Mouse (Mus musculus) C2C12 (cell line): ENCODE results near the gene Hnrnpu.

Experiments used
- CTCF ChIP-seq: IDR thresholded peaks from one replicate; pipeline ENCODE4 v1.5.1; 2011; ENCODE audit not compliant: control insufficient read depth, insufficient read depth, insufficient read length
- MAX ChIP-seq: IDR thresholded peaks from one replicate; pipeline ENCODE4 v1.6.1; 2011; ENCODE audit warnings: mild to moderate bottlenecking, control low read depth
- MYOD1 ChIP-seq: IDR thresholded peaks from one replicate; pipeline ENCODE4 v1.6.1; 2011; ENCODE audit warnings: low read depth; ENCODE audit not compliant: control insufficient read depth, insufficient read length

GRCm38 (mm10) chr1:178335860-178336261 lies 1.7 kb downstream of the Hnrnpu start:
- TF ChIP-seq CTCF = no peak
- TF ChIP-seq MYOD1 = no peak
- TF ChIP-seq MAX = no peak
